Mouse (Mus musculus) MEL (cell line): ENCODE data around the gene Poln. TPM values are rescaled to one million over a fixed set of nuclear protein-coding genes. Genes with fewer than 3 reads are reported as not detected.

Experiments used
- DNase-seq: peaks from one replicate; pipeline ENCODE4 v3.0.0; 2011; ENCODE audit warnings: low read depth, low spot score
- H3K27ac ChIP-seq: 2 replicates; pipeline ENCODE4 v1.5.1; 2012; ENCODE audit warnings: low read depth, mild to moderate bottlenecking, control low read depth, low read length, moderate library complexity; ENCODE audit not compliant: control insufficient read depth
- H3K27me3 ChIP-seq, 2 experiments: fragments of 150-350 bp in 1 of 2; sonication (generic) in 1 of 2; 2 replicates each; pipeline ENCODE4 v1.6.1; 2012; ENCODE audit warnings: low read length in 2 of 2, mild to moderate bottlenecking in 2 of 2, improper control_type of control experiment in 1 of 2, moderate library complexity in 1 of 2; ENCODE audit not compliant: insufficient read depth in 2 of 2, control insufficient read depth in 1 of 2
- H3K36me3 ChIP-seq, 2 experiments: 2 replicates each; pipeline ENCODE4 v1.6.1; 2012 to 2014; ENCODE audit warnings: low read length in 2 of 2, improper control_type of control experiment in 1 of 2, inconsistent platforms in 1 of 2, mild to moderate bottlenecking in 1 of 2; ENCODE audit not compliant: insufficient read depth in 2 of 2, control insufficient read depth in 1 of 2
- H3K4me1 ChIP-seq, 2 experiments: fragments of 150-350 bp in 1 of 2; sonication (generic) in 1 of 2; 2 replicates each; pipeline ENCODE4 v1.6.1; 2012; ENCODE audit warnings: low read length in 2 of 2, improper control_type of control experiment in 1 of 2, mild to moderate bottlenecking in 1 of 2; ENCODE audit not compliant: insufficient read depth in 2 of 2, control insufficient read depth in 1 of 2
- H3K4me3 ChIP-seq, 2 experiments: fragments of 150-350 bp in 1 of 2; sonication (generic) in 1 of 2; 2 replicates each; pipeline ENCODE4 v1.5.1; 2012; ENCODE audit warnings: low read depth in 2 of 2, low read length in 2 of 2, mild to moderate bottlenecking in 2 of 2, moderate library complexity in 2 of 2, control low read depth in 1 of 2, improper control_type of control experiment in 1 of 2; ENCODE audit not compliant: control insufficient read depth in 1 of 2, insufficient read depth in 1 of 2
- H3K79me2 ChIP-seq: 2 replicates; pipeline ENCODE4 v1.6.1; 2012; ENCODE audit warnings: mild to moderate bottlenecking, low read length, moderate library complexity; ENCODE audit not compliant: control insufficient read depth, poor library complexity, insufficient read depth
- H3K9ac ChIP-seq: 2 replicates; pipeline ENCODE4 v1.6.1; 2012; ENCODE audit warnings: low read depth, mild to moderate bottlenecking, control low read depth, low read length, moderate library complexity; ENCODE audit not compliant: control insufficient read depth, poor library complexity, severe bottlenecking
- H3K9me3 ChIP-seq: fragments of 150-350 bp; sonication (generic); replicated peaks from 2 replicates; pipeline ENCODE4 v1.6.1; 2012; ENCODE audit warnings: mild to moderate bottlenecking, low read length, improper control_type of control experiment, moderate library complexity; ENCODE audit not compliant: insufficient read depth
- CHD1 ChIP-seq: IDR thresholded peaks from 2 replicates; pipeline ENCODE4 v1.6.1; 2012; ENCODE audit warnings: low read depth, mild to moderate bottlenecking, inconsistent platforms, low read length, improper control_type of control experiment
- CHD2 ChIP-seq: IDR thresholded peaks from 2 replicates; pipeline ENCODE4 v1.6.1; 2011; ENCODE audit warnings: low read length, improper control_type of control experiment
- CTCF ChIP-seq, 3 experiments: IDR thresholded peaks in 2 of 3; conservative IDR thresholded peaks in 1 of 3; 2 replicates each; pipeline ENCODE4 v1.5.1; 2011 to 2012; ENCODE audit warnings: low read length in 3 of 3, low read depth in 2 of 3, mild to moderate bottlenecking in 2 of 3, improper control_type of control experiment in 1 of 3, inconsistent platforms in 1 of 3, mixed read lengths in 1 of 3, moderate library complexity in 1 of 3; ENCODE audit not compliant: control insufficient read depth in 1 of 3, insufficient read depth in 1 of 3, poor library complexity in 1 of 3, severe bottlenecking in 1 of 3
- E2F4 ChIP-seq: IDR thresholded peaks from 2 replicates; pipeline ENCODE4 v1.6.1; 2011; ENCODE audit warnings: low read depth, low read length, improper control_type of control experiment, borderline replicate concordance
- ETS1 ChIP-seq: IDR thresholded peaks from 2 replicates; pipeline ENCODE4 v1.6.1; 2012; ENCODE audit warnings: low read depth, mild to moderate bottlenecking, inconsistent platforms, low read length, improper control_type of control experiment, moderate library complexity
- GABPA ChIP-seq: IDR thresholded peaks from 2 replicates; pipeline ENCODE4 v1.6.1; 2012; ENCODE audit warnings: low read depth, mild to moderate bottlenecking, inconsistent platforms, low read length, improper control_type of control experiment, moderate library complexity
- KAT2A ChIP-seq: conservative IDR thresholded peaks from 2 replicates; pipeline ENCODE4 v1.6.1; 2012; ENCODE audit warnings: low read depth, low read length, improper control_type of control experiment, inconsistent platforms
- MAX ChIP-seq: IDR thresholded peaks from 2 replicates; pipeline ENCODE4 v1.6.1; 2011; ENCODE audit warnings: low read length, improper control_type of control experiment
- MEF2A ChIP-seq: IDR thresholded peaks from 2 replicates; pipeline ENCODE4 v1.6.1; 2014; ENCODE audit warnings: low read depth, mild to moderate bottlenecking, inconsistent platforms, low read length, improper control_type of control experiment; ENCODE audit not compliant: poor library complexity, insufficient replicate concordance, severe bottlenecking; ENCODE audit errors: extremely low read depth
- MYC ChIP-seq: IDR thresholded peaks from 2 replicates; pipeline ENCODE4 v1.6.1; 2011; ENCODE audit warnings: low read depth, mild to moderate bottlenecking, low read length, improper control_type of control experiment, moderate library complexity
- NELFE ChIP-seq: IDR thresholded peaks from 2 replicates; pipeline ENCODE4 v1.6.1; 2011; ENCODE audit warnings: low read depth, low read length, improper control_type of control experiment
- POLR2AphosphoS2 ChIP-seq: IDR thresholded peaks from 2 replicates; pipeline ENCODE4 v1.6.1; 2011; ENCODE audit warnings: low read length, improper control_type of control experiment
- RAD21 ChIP-seq: IDR thresholded peaks from 2 replicates; pipeline ENCODE4 v1.6.1; 2011; ENCODE audit warnings: mild to moderate bottlenecking, low read depth, low read length, improper control_type of control experiment
- RCOR1 ChIP-seq: IDR thresholded peaks from 2 replicates; pipeline ENCODE4 v1.6.1; 2012; ENCODE audit warnings: low read depth, mild to moderate bottlenecking, inconsistent platforms, low read length, improper control_type of control experiment
- SMC3 ChIP-seq: IDR thresholded peaks from 2 replicates; pipeline ENCODE4 v1.6.1; 2011; ENCODE audit warnings: low read depth, low read length, improper control_type of control experiment
- TAL1 ChIP-seq: IDR thresholded peaks from 2 replicates; pipeline ENCODE4 v1.6.1; 2012; ENCODE audit warnings: mild to moderate bottlenecking, inconsistent platforms, low read length, moderate library complexity, mixed read lengths
- TBP ChIP-seq: IDR thresholded peaks from 2 replicates; pipeline ENCODE4 v1.8.0; 2011; ENCODE audit warnings: low read depth, low read length, improper control_type of control experiment
- USF2 ChIP-seq, 2 experiments: IDR thresholded peaks; 2 replicates each; pipeline ENCODE4 v1.6.1; 2011 to 2012; ENCODE audit warnings: improper control_type of control experiment in 2 of 2, low read length in 2 of 2, borderline replicate concordance in 1 of 2, inconsistent platforms in 1 of 2, low read depth in 1 of 2, mild to moderate bottlenecking in 1 of 2; ENCODE audit not compliant: insufficient read depth in 1 of 2
- ZKSCAN1 ChIP-seq: IDR thresholded peaks from 2 replicates; pipeline ENCODE4 v1.6.1; 2012; ENCODE audit warnings: low read depth, mild to moderate bottlenecking, inconsistent platforms, low read length, improper control_type of control experiment, moderate library complexity
- ZMIZ1 ChIP-seq: IDR thresholded peaks from 2 replicates; pipeline ENCODE4 v1.6.1; 2012; ENCODE audit warnings: low read depth, mild to moderate bottlenecking, inconsistent platforms, low read length, improper control_type of control experiment, moderate library complexity
- ZNF384 ChIP-seq: IDR thresholded peaks from 2 replicates; pipeline ENCODE4 v1.6.1; 2012; ENCODE audit warnings: low read depth, mild to moderate bottlenecking, inconsistent platforms, low read length, improper control_type of control experiment
- polyA plus RNA-seq, 2 experiments: library from polyadenylated mRNA; stranded (reverse) in 1 of 2; unstranded in 1 of 2; fragments of >175 nt in 1 of 2; fragments of >200 nt in 1 of 2; gene quantifications; 2 replicates each; pipeline versions ENCODE4 v1.2.1 to v1.2.4; 2012; ENCODE audit warnings: low replicate concordance in 2 of 2, low read depth in 1 of 2; ENCODE audit not compliant: insufficient read length in 2 of 2, insufficient read depth in 1 of 2, missing spikeins in 1 of 2
- total RNA-seq: library from RNA; depleted of rRNA; stranded (reverse); fragments of 300-350 nt; gene quantifications from 2 replicates; pipeline ENCODE4 v1.2.3, GENCODE M21; 2012

Gene Poln
- total and polyA plus RNA-seq, 3 experiments, result 0.50 to 1.0 TPM; not detected in 1

- Histone ChIP-seq H3K36me3 (no peaks in the 10 kb centered on the region), H3K79me2 (no peaks in the 10 kb centered on the region), H3K27ac (no peak overlapping the region), H3K4me1 (no peaks in the 10 kb centered on the region), H3K9ac (no peak overlapping the region), H3K4me3 (no peak overlapping the region), H3K27me3 (0 out of 4 replicates have a peak, but pooled peaks cover 0 to 3% of the 10 kb centered on the region in 2 experiments), H3K9me3 (no peaks in the 10 kb centered on the region)
- TF ChIP-seq CTCF (IDR thresholded peaks at IDR 0.05 in 2 of 3, conservative IDR thresholded peaks at IDR 0.05 in 1 of 3; ENCODE audit: control insufficient read depth in 1 of 3, insufficient read depth in 1 of 3, low read depth in 2 of 3, low read length in 3 of 3, poor library complexity in 1 of 3, severe bottlenecking in 1 of 3) (peak in 2 of 3 experiments; percentile 42 to 60; a peak in 4 of 6 replicates), RAD21 (peak; percentile 36), SMC3 (peak; percentile 34; the same call in 1 of the 2 replicates), ZNF384 (no peak)
- peak; percentile 23 for DNase-seq
These were observed 154.6 kb downstream of the Poln start for GRCm38 (mm10) chr5:34014652-34015051.

GRCm38 (mm10) chr5:34007392-34007941, 161.8 kb downstream of the Poln start:
- Histone ChIP-seq H3K9ac (no peak overlapping the region), H3K36me3 (no peaks in the 10 kb centered on the region), H3K9me3 (no peaks in the 10 kb centered on the region), H3K27me3 (0 out of 4 replicates have a peak, but pooled peaks cover 0 to 3% of the 10 kb centered on the region in 2 experiments), H3K4me1 (no peaks in the 10 kb centered on the region), H3K27ac (no peak overlapping the region), H3K79me2 (no peaks in the 10 kb centered on the region), H3K4me3 (no peak overlapping the region)
- no peak for DNase-seq
- TF ChIP-seq MAX (no peak), TAL1 (no peak), E2F4 (no peak)

- Histone ChIP-seq H3K4me3 (no peak overlapping the region), H3K79me2 (no peaks in the 10 kb centered on the region)
- TF ChIP-seq MEF2A (no peak), CHD2 (no peak), GABPA (no peak), NELFE (no peak), ZNF384 (no peak), RCOR1 (no peak), TBP (no peak), KAT2A (no peak), TAL1 (no peak), MYC (no peak), ZKSCAN1 (no peak), E2F4 (no peak), CHD1 (no peak), USF2 (IDR thresholded peaks at IDR 0.05; ENCODE audit: borderline replicate concordance in 1 of 2, insufficient read depth in 1 of 2, low read depth in 1 of 2, low read length in 2 of 2) (no peak), POLR2AphosphoS2 (no peak), ETS1 (no peak), SMC3 (no peak), CTCF (IDR thresholded peaks at IDR 0.05 in 2 of 3, conservative IDR thresholded peaks at IDR 0.05 in 1 of 3; ENCODE audit: control insufficient read depth in 1 of 3, insufficient read depth in 1 of 3, low read depth in 2 of 3, low read length in 3 of 3, poor library complexity in 1 of 3, severe bottlenecking in 1 of 3) (no peak), ZMIZ1 (no peak)
These were observed 162.4 kb downstream of the Poln start for GRCm38 (mm10) chr5:34006832-34007231.

More at GRCm38 (mm10) chr5:34006832-34007231, 162.4 kb downstream of the Poln start:
- Histone ChIP-seq H3K4me1 (no peaks in the 10 kb centered on the region), H3K27ac (no peak overlapping the region), H3K9me3 (no peaks in the 10 kb centered on the region), H3K9ac (no peak overlapping the region), H3K36me3 (no peaks in the 10 kb centered on the region), H3K27me3 (0 out of 4 replicates have a peak, but pooled peaks cover 0 to 3% of the 10 kb centered on the region in 2 experiments)
- no peak for DNase-seq
